Mouse (Mus musculus) liver, embryonic 13.5 days (tissue): ENCODE data around the gene Pla2g12b. TPM values are rescaled to one million over a fixed set of nuclear protein-coding genes. Genes with fewer than 3 reads are reported as not detected.

Experiments
- ATAC-seq: fragments of 200-750 bp; cut with Nextera tagmentation; 2 replicates; pipeline ENCODE4 v1.8.0; 2017; ENCODE audit warnings: low read depth, mild to moderate bottlenecking, moderate number of reproducible peaks, moderate library complexity
- DNase-seq: peaks from one replicate; pipeline ENCODE4 v3.0.0; 2022
- H3K27ac ChIP-seq: fragments of 300-500 bp; sonication (generic); 2 replicates; pipeline ENCODE4 v1.5.1; 2015; ENCODE audit warnings: moderate library complexity, mild to moderate bottlenecking, inconsistent platforms
- H3K27me3 ChIP-seq: fragments of 300-500 bp; sonication (generic); 2 replicates; pipeline ENCODE4 v1.6.1; 2015; ENCODE audit warnings: mild to moderate bottlenecking, inconsistent platforms
- H3K36me3 ChIP-seq: fragments of 300-500 bp; sonication (generic); 2 replicates; pipeline ENCODE4 v1.6.1; 2015; ENCODE audit warnings: mild to moderate bottlenecking, inconsistent platforms
- H3K4me1 ChIP-seq: fragments of 300-500 bp; sonication (generic); replicated peaks from 2 replicates; pipeline ENCODE4 v1.6.1; 2015; ENCODE audit warnings: inconsistent platforms
- H3K4me2 ChIP-seq: fragments of 300-500 bp; sonication (generic); 2 replicates; pipeline ENCODE4 v1.6.1; 2015; ENCODE audit warnings: inconsistent platforms, mild to moderate bottlenecking, moderate library complexity
- H3K4me3 ChIP-seq: fragments of 300-500 bp; sonication (generic); replicated peaks from 2 replicates; pipeline ENCODE4 v1.5.1; 2015; ENCODE audit warnings: mild to moderate bottlenecking, inconsistent platforms
- H3K9ac ChIP-seq: fragments of 300-500 bp; sonication (generic); 2 replicates; pipeline ENCODE4 v1.6.1; 2015; ENCODE audit warnings: mild to moderate bottlenecking, inconsistent platforms
- H3K9me3 ChIP-seq: fragments of 300-500 bp; sonication (generic); replicated peaks from 2 replicates; pipeline ENCODE4 v1.6.1; 2016; ENCODE audit warnings: inconsistent platforms
- WGBS: fragments of 180-500 bp; shearing (Covaris S2); methylation state at CpG from one replicate; pipeline ENCODE4 v1.1.7; 2015; ENCODE audit not compliant: insufficient replicate concordance; 5-methylcytosine and 5-hydroxymethylcytosine counted together
- polyA plus RNA-seq: library from polyadenylated mRNA; unstranded; fragments of >200 nt; fragmentation: Nextera tagmentation; extraction: Ambion mirVana; gene quantifications from 2 replicates; pipeline ENCODE4 v1.2.1, GENCODE M21; 2015

Gene Pla2g12b
- 45.4 and 51.5 TPM in 2 replicates for polyA plus RNA-seq

DNA sequence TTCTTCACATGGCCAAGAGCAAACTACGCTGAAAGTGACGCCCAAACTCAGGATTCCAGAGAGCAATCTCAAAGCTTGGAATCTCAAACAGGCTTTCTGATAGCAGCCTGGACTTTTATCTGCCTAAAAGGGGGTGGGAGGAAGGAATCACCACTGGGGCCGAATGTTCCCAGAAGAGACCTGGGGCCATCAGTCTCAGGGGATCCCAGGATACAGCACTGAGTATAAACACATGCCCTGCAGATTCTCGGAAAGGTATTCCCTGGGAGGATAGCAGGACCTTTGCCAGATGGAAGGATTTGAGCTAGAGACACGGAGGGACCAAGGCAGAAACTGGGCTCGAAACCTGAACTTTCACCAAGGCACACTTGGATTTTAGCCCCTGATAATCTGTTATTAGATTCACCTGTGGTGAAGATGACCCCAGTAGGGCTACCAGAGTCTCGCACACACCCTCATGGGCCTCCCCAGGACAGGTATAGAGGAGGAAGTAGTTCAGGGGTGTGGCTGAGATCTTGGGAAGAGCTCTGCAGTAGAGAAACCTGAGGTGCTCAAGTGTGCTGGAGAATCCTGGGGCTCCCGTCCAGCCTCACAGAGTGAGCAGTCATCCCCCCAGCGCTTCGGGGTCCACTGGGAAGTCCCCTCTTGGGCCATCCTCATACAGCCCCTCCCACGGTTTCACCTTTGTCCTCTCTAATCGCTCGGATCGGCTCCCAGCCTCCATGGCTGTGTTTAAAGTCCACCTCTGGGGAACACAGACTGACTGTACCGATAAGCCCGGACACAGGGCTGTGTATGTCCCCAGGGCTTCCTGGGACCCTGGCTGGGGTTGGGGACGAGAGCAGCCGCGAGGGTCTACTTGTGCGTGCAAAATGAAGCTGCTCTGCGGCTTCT lies at the start of gene Pla2g12b:
TSS of gene Pla2g12b (plus strand) at position 762 of the 894 bp plus-strand sequence.
- Histone ChIP-seq H3K4me3 (peak within 1 kb of the TSS; percentile 49), H3K9me3 (no peaks in the 10 kb centered on the region), H3K4me2 (peak within 1 kb of the TSS; percentile 47), H3K9ac (peak within 1 kb of the TSS; percentile 53), H3K4me1 (no peaks in the 10 kb centered on the region), H3K27me3 (no peaks in the 10 kb centered on the region), H3K27ac (peak within 1 kb of the TSS; percentile 73), H3K36me3 (no peaks in the 10 kb centered on the region)
- DNase-seq = no peak
- WGBS = 52% methylated on average over 21 of the region's 21 CpGs
- peak; percentile 90 for ATAC-seq

DNA sequence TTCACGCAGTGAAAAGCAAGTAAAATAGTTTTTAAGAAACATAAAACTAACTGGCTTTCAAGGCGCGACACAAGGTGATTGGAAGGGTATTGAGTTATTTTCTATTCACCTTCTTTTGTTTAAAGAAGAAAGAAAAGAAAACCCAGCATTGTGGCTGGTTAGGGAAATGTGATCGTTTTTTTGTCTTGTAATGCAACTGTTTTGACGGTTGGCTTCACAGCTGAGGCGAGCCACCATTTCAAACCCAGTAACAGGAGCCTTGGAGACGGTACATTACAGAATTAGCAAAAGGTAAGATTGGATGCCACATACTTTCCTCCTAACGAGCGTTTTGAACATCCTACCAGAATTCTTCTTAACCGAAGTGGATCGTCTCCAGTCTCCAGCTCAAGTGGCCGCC lies 49.3 kb upstream of the Pla2g12b start:
- peaks cover 47% of the 10 kb centered on the region for H3K36me3 ChIP-seq
- H3K4me1 ChIP-seq = peaks cover 10% of the 10 kb centered on the region; the same call in 1 of the 2 replicates
- ATAC-seq = no peak
- no peak overlapping the region for H3K4me3 ChIP-seq
- no peaks in the 10 kb centered on the region for H3K27me3 ChIP-seq
- DNase-seq = no peak
- H3K27ac ChIP-seq = peak overlapping the region; percentile 29; the same call in 1 of the 2 replicates
- 85% methylated on average over 12 of the region's 12 CpGs for WGBS
- no peak overlapping the region for H3K9ac ChIP-seq
- H3K9me3 ChIP-seq = no peaks in the 10 kb centered on the region
- no peak overlapping the region for H3K4me2 ChIP-seq

- Histone ChIP-seq H3K4me1 (peaks cover 8% of the 10 kb centered on the region; the same call in 1 of the 2 replicates), H3K9me3 (no peaks in the 10 kb centered on the region), H3K9ac (no peak overlapping the region), H3K27ac (no peak overlapping the region), H3K36me3 (peaks cover 50% of the 10 kb centered on the region), H3K4me2 (no peak overlapping the region), H3K27me3 (no peaks in the 10 kb centered on the region), H3K4me3 (no peak overlapping the region)
- DNase-seq (no peak), ATAC-seq (no peak)
- 78% methylated on average over 8 of the region's 8 CpGs for WGBS
Measured at GRCm38 (mm10) chr10:59355020-59355419, 48.4 kb upstream of the Pla2g12b start.

- WGBS = 72% methylated on average over 4 of the region's 4 CpGs
Measured at GRCm38 (mm10) chr10:59358744-59359143, 44.7 kb upstream of the Pla2g12b start.

DNA sequence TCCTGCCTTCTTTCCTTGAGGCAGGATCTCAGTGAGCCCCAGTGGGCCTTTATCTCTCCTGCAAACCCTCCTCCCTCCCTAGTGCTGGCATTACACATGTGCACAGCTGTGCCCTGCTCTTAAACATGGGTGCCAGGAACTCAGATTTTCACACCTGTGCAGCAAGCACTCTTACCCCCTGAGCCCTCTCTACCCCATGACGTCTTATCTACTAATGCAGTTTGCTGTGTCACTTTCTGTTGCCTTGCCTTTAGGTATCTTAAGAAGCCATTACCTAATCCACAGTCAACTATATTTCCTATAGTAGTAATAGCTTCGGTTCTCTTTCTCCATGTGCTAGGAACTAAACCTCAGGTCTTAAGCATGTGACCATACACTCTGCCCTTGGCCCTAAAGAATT lies 40.3 kb upstream of the Pla2g12b start:
- Histone ChIP-seq H3K27ac (peak overlapping the region; percentile 2; the same call in 1 of the 2 replicates), H3K36me3 (peaks cover 72% of the 10 kb centered on the region), H3K4me1 (peaks cover 22% of the 10 kb centered on the region), H3K4me2 (no peak overlapping the region), H3K27me3 (no peaks in the 10 kb centered on the region), H3K4me3 (no peak overlapping the region), H3K9me3 (no peaks in the 10 kb centered on the region), H3K9ac (no peak overlapping the region)
- DNase-seq = peak; percentile 13
- WGBS = 27% methylated on average over 2 of the region's 2 CpGs
- ATAC-seq = peak; percentile 60

More at GRCm38 (mm10) chr10:59358744-59359143, 44.7 kb upstream of the Pla2g12b start:
- Histone ChIP-seq H3K27ac (no peak overlapping the region), H3K9me3 (no peaks in the 10 kb centered on the region), H3K4me2 (no peak overlapping the region), H3K4me3 (no peak overlapping the region), H3K36me3 (peaks cover 54% of the 10 kb centered on the region), H3K4me1 (peaks cover 12% of the 10 kb centered on the region), H3K9ac (no peak overlapping the region), H3K27me3 (no peaks in the 10 kb centered on the region)
- DNase-seq (no peak), ATAC-seq (no peak)

DNA sequence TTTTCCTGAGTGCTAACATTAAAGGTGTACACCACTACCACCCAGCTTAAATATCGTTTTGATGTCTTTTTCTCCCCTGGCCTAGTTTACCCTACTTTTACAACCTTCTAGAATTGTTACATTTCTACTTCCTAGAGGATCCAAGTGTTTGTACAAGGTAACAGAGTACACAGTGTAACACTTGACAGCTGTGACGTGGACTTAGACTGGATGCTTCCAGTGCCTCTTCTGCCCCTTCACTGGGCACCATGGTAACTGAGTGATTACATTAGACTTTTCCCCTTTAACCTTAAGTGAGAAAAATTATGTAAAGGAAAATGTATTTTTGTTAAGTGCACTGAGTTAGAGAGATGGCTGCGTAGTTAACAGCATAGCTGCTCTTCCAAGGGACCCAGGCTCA lies 38.9 kb upstream of the Pla2g12b start:
- 77% methylated on average over 3 of the region's 3 CpGs for WGBS
- H3K36me3 ChIP-seq = peaks cover 83% of the 10 kb centered on the region
- ATAC-seq (no peak), DNase-seq (no peak)
- no peak overlapping the region for H3K4me3 ChIP-seq
- no peak overlapping the region for H3K27ac ChIP-seq
- no peaks in the 10 kb centered on the region for H3K27me3 ChIP-seq
- no peaks in the 10 kb centered on the region for H3K9me3 ChIP-seq
- no peak overlapping the region for H3K9ac ChIP-seq
- peaks cover 22% of the 10 kb centered on the region for H3K4me1 ChIP-seq
- H3K4me2 ChIP-seq = no peak overlapping the region

GRCm38 (mm10) chr10:59365804-59366589 lies 37.5 kb upstream of the Pla2g12b start:
- 70% methylated on average over 5 of the region's 5 CpGs for WGBS
- Histone ChIP-seq H3K27ac (peak overlapping the region; percentile 47), H3K4me2 (no peak overlapping the region), H3K9ac (no peak overlapping the region), H3K4me1 (peaks cover 22% of the 10 kb centered on the region), H3K9me3 (no peaks in the 10 kb centered on the region), H3K27me3 (no peaks in the 10 kb centered on the region), H3K36me3 (peaks cover 88% of the 10 kb centered on the region), H3K4me3 (no peak overlapping the region)
- DNase-seq (no peak), ATAC-seq (0 out of 2 replicates have a peak, but pooled peaks have one; percentile 36)

GRCm38 (mm10) chr10:59366746-59367145 lies 36.7 kb upstream of the Pla2g12b start:
- Histone ChIP-seq H3K4me1 (peaks cover 22% of the 10 kb centered on the region), H3K9me3 (no peaks in the 10 kb centered on the region), H3K9ac (no peak overlapping the region), H3K4me2 (no peak overlapping the region), H3K27me3 (no peaks in the 10 kb centered on the region), H3K36me3 (peaks cover 90% of the 10 kb centered on the region), H3K27ac (no peak overlapping the region), H3K4me3 (no peak overlapping the region)
- ATAC-seq (no peak), DNase-seq (no peak)
- 91% methylated on average over 4 of the region's 4 CpGs for WGBS

GRCm38 (mm10) chr10:59367206-59367605 lies 36.3 kb upstream of the Pla2g12b start:
- Histone ChIP-seq H3K27ac (no peak overlapping the region), H3K9me3 (no peaks in the 10 kb centered on the region), H3K36me3 (peaks cover 89% of the 10 kb centered on the region), H3K27me3 (no peaks in the 10 kb centered on the region), H3K4me3 (no peak overlapping the region), H3K9ac (no peak overlapping the region), H3K4me2 (no peak overlapping the region), H3K4me1 (peaks cover 22% of the 10 kb centered on the region)
- DNase-seq (no peak), ATAC-seq (no peak)
- WGBS = 76% methylated on average over 4 of the region's 4 CpGs

GRCm38 (mm10) chr10:59368729-59369128 lies 34.7 kb upstream of the Pla2g12b start:
- no peak overlapping the region for H3K27ac ChIP-seq
- ATAC-seq = no peak
- peaks cover 10% of the 10 kb centered on the region for H3K4me1 ChIP-seq
- H3K4me3 ChIP-seq = no peak overlapping the region
- DNase-seq = no peak
- H3K36me3 ChIP-seq = peaks cover 86% of the 10 kb centered on the region
- no peaks in the 10 kb centered on the region for H3K9me3 ChIP-seq
- H3K9ac ChIP-seq = no peak overlapping the region
- WGBS = 79% methylated on average over 8 of the region's 8 CpGs
- no peak overlapping the region for H3K4me2 ChIP-seq
- no peaks in the 10 kb centered on the region for H3K27me3 ChIP-seq

GRCm38 (mm10) chr10:59369426-59369825 lies 34.0 kb upstream of the Pla2g12b start:
- H3K4me2 ChIP-seq = no peak overlapping the region
- WGBS = 74% methylated on average over 9 of the region's 9 CpGs
- ATAC-seq (no peak), DNase-seq (no peak)
- no peaks in the 10 kb centered on the region for H3K9me3 ChIP-seq
- H3K4me1 ChIP-seq = peaks cover 10% of the 10 kb centered on the region
- H3K27me3 ChIP-seq = no peaks in the 10 kb centered on the region
- H3K27ac ChIP-seq = no peak overlapping the region
- no peak overlapping the region for H3K9ac ChIP-seq
- H3K4me3 ChIP-seq = no peak overlapping the region
- H3K36me3 ChIP-seq = peaks cover 84% of the 10 kb centered on the region
